Mouse (Mus musculus) mouse embryonic stem cell (cell line): ENCODE data around the gene Ptchd4.

Experiments used
- in situ Hi-C, 2 experiments: fragments of 300-500 bp; cut with MboI; formaldehyde crosslinking; loops; 1 replicate in 1 of 2; 3 replicates in 1 of 2; pipeline ENCODE4 v1.14.3; 2019 to 2020; ENCODE audit warnings: low sequenced_read_pairs in 2 of 2, low pct_unique_long_range_greater_than_20kb in 1 of 2, mixed read lengths in 1 of 2; ENCODE audit not compliant: unreplicated experiment in 1 of 2

Ptchd4 gene

GRCm38 (mm10) chr17:42315669-42316611, at the start of gene Ptchd4:
TSS of gene Ptchd4 (plus strand) at chr17:42315947.
- in situ Hi-C loops = no loop called here

GRCm38 (mm10) chr17:42276861-42277260, 38.9 kb upstream of the Ptchd4 start:
- in situ Hi-C loops = no loop called here

GRCm38 (mm10) chr17:42284391-42284790, 31.4 kb upstream of the Ptchd4 start:
- in situ Hi-C loops = no loop called here

GRCm38 (mm10) chr17:42286255-42286654, 29.5 kb upstream of the Ptchd4 start:
- in situ Hi-C loops = no loop called here

GRCm38 (mm10) chr17:42290341-42290740, 25.4 kb upstream of the Ptchd4 start:
- in situ Hi-C loops = no loop called here

GRCm38 (mm10) chr17:42291793-42292192, 24.0 kb upstream of the Ptchd4 start:
- in situ Hi-C loops = no loop called here

- in situ Hi-C loops = no loop called here
Measured at GRCm38 (mm10) chr17:42297986-42298385, 17.8 kb upstream of the Ptchd4 start.

- in situ Hi-C loops = no loop called here
Measured at GRCm38 (mm10) chr17:42299681-42300080, 16.1 kb upstream of the Ptchd4 start.

GRCm38 (mm10) chr17:42303062-42303577, 12.6 kb upstream of the Ptchd4 start:
- in situ Hi-C loops = no loop called here

GRCm38 (mm10) chr17:42304262-42304661, 11.5 kb upstream of the Ptchd4 start:
- in situ Hi-C loops = no loop called here

- in situ Hi-C loops = no loop called here
Measured at GRCm38 (mm10) chr17:42307001-42307400, 8.7 kb upstream of the Ptchd4 start.

- in situ Hi-C loops = no loop called here
Measured at GRCm38 (mm10) chr17:42310136-42310535, 5.6 kb upstream of the Ptchd4 start.

GRCm38 (mm10) chr17:42316612-42316982, 850 bp downstream of the Ptchd4 start:
- in situ Hi-C loops = no loop called here

- in situ Hi-C loops = no loop called here
Measured at GRCm38 (mm10) chr17:42335787-42336186, 20.0 kb downstream of the Ptchd4 start.

GRCm38 (mm10) chr17:42336571-42336970, 20.8 kb downstream of the Ptchd4 start:
- in situ Hi-C loops = no loop called here

GRCm38 (mm10) chr17:42346027-42346426, 30.3 kb downstream of the Ptchd4 start:
- in situ Hi-C loops = no loop called here

GRCm38 (mm10) chr17:42358481-42358880, 42.7 kb downstream of the Ptchd4 start:
- in situ Hi-C loops = no loop called here

- in situ Hi-C loops = no loop called here
Measured at GRCm38 (mm10) chr17:42363085-42363710, 47.5 kb downstream of the Ptchd4 start.

- in situ Hi-C loops = no loop called here
Measured at GRCm38 (mm10) chr17:42364716-42365115, 49.0 kb downstream of the Ptchd4 start.

- in situ Hi-C loops = no loop called here
Measured at GRCm38 (mm10) chr17:42374881-42375280, 59.1 kb downstream of the Ptchd4 start.
